Mouse (Mus musculus) E14TG2a.4 (cell line): ENCODE data around the gene Phyhd1.

ENCODE experiments used
- CTCF ChIP-seq: conservative IDR thresholded peaks from 2 replicates; pipeline ENCODE4 v1.5.1; 2014; ENCODE audit warnings: low read length
- POU5F1 ChIP-seq: IDR thresholded peaks from 2 replicates; pipeline ENCODE4 v1.6.1; 2014; ENCODE audit warnings: low read length, borderline replicate concordance

- TF ChIP-seq CTCF (no peak), POU5F1 (no peak)
These were observed 19.0 kb downstream of the Phyhd1 start for GRCm38 (mm10) chr2:30285004-30285403.
